Mouse (Mus musculus): Measurements from ENCODE around the gene Tinf2.
A peak's percentile ranks its signal among the peaks of the same experiment; 100 is the strongest.

The Tinf2 gene

DNA sequence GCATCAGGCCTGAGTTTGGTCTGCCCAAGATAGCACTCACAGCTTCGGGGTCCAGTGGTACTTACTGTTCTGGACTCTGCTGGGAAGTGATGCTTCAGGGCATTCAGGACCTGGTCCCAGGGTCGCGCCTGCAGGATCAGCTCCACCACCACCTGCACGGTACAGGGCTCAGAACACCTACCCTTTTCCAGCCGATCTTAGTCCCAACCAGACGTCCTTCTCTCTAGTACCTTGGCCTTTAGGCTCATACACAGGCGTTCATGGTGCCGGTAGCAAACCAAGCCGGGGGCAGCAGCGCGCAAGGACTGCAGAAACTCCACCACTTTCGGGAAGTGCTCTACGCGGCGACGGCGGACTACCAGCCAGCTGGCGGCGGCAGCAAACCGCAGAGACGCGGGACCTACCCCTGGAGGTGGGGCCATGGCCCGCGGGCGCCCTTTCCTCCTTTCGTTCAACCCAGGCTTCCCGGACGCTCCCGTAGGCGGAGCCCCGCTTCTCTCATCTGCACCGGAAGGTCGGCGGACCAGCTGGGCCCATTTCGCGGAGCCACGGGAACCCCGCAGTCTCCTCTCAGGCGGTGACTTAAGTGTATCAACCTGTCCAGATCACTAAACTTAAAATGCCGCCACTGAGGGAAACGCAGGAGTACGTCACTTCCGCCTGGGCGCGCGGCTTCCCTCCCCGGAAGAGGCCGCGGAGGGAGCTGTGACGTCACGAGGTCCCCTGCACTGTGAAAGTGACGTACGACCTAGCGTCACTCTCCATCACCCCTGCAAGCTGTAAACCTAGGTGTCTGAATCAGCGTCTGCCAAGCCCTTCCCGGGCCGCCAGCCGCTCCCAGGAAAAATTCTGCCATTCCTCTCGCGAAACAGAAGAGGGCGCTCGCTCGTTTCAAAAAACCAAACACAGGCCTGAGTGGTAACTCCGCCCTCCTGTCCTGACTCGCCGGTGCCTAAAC lies at the start of gene Tinf2:
Gene Tinf2, minus strand, starts transcription at position 661 of the 958 bp plus-strand sequence.
- peak; percentile 93 for DNase-seq (ENCODE audit: low spot score)

GRCm38 (mm10) chr14:55730531-55731032 lies 49.0 kb upstream of the Tinf2 start:
- no peak for DNase-seq (ENCODE audit: low spot score)

- DNase-seq (ENCODE audit: low spot score), result no peak
Observed at GRCm38 (mm10) chr14:55730116-55730515, 48.5 kb upstream of the Tinf2 start.

- no peak for DNase-seq (ENCODE audit: low spot score)
Observed at GRCm38 (mm10) chr14:55727889-55728685, 46.5 kb upstream of the Tinf2 start.

GRCm38 (mm10) chr14:55726261-55726660 lies 44.6 kb upstream of the Tinf2 start:
- DNase-seq (ENCODE audit: low spot score), result no peak

DNA sequence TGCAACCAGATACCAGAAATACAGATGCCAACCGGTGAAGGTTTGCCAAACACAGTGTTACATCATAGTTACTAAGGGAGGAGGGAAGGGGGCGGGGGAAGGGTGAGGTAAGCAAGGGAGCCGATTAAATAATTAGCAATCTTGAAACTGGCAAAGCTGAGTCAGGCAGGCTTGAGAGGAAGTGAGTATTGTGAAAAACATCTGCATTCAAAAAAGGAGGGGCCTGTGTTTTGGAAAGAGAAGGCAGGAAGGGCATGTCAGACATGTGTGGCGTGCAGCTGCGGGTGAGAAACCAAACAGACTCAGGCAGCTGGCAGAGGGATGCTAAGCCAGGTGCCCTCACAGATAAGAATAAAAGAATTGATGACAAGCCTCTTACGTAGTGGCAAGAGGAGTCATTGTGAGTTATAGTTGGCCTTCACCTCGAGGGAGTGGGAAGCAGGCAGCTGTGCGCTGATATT lies 42.8 kb upstream of the Tinf2 start:
- peak; percentile 36 for DNase-seq (ENCODE audit: low spot score)

DNA sequence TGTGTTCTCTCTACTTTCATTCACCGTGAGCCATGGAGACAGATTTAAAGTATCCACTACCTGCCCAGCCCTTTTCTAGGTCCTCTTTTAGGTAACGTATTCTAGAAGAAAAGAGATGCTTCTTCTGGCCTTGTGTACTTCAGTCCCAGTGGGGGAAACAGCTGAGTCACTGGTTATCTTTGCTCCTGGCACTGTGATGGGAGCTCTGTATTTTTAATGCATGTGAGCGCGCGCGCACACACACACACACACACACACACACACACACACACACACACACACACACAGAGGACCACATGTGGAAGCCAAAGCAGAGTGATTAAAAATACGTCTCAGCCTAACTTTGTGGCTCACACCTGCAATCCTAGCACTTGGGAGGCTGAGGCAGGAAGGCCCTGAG lies 41.8 kb upstream of the Tinf2 start:
- DNase-seq (ENCODE audit: low spot score), result no peak

- no peak for DNase-seq (ENCODE audit: low spot score)
Observed at GRCm38 (mm10) chr14:55722438-55722945, 40.9 kb upstream of the Tinf2 start.

GRCm38 (mm10) chr14:55721700-55722437 lies 40.2 kb upstream of the Tinf2 start, which contains the start of gene Rabggta:
Gene Rabggta, minus strand, starts transcription at chr14:55722263.
- DNase-seq (ENCODE audit: low spot score), result peak; percentile 91

DNA sequence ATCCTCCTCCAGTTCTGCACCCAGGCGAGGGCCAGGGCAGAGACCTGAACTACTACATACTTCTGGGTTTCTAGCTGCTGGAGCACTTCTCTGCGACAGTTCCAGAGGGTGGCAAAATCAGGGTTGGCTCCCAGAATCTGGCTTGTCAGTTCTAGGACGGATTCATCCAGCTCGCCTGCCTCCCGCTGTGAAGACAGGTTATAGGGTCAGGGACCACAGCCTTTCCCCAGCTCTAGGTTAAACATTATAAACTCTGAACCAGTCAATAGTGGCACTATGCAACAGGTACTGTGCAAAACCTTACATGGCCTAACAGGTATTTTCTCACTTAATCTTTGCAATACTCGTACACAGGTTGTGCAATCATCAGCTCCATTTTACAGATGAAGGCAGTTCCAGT lies 39.5 kb upstream of the Tinf2 start:
- DNase-seq (ENCODE audit: low spot score), result no peak

DNA sequence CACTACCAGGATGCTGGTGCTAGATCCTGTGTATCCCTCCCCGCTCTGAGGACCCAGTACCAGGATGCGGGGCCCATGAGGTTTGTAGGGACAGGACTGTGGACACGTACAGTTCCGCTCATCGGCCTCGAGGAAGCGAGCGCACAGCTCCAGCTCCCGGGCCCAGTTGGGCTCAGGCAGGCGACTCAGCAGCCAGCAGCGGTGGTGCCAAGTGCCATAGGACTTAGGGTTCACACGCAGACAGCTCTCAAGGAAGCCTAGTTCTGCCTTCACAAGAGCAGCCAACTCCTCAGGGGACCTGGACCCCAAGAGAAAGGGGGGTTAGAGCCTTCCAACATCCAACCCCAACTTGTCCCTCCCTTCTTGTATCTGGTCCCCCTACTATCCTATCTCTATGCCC lies 39.0 kb upstream of the Tinf2 start:
- DNase-seq (ENCODE audit: low spot score), result no peak

DNA sequence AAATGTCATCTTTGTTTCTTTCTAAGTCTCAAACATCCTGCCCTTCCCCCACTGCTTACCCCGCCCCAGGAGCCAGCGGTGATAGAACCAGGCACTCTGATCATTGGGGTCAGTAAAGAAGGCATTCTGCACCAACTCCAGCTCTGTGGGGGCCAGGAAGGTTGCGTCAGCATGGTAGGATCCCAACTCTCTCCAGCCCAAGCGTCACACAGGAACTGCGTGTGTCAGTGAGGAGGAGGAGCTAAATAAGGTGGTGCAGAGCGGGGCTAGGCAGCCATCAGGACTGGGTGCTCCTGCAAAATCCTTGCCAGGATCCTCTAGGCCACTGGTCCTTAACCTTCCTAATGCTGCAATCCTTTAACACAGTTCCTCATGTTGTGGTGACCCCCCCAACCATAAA lies 38.1 kb upstream of the Tinf2 start:
- no peak for DNase-seq (ENCODE audit: low spot score)

GRCm38 (mm10) chr14:55716884-55717283 lies 35.3 kb upstream of the Tinf2 start:
- DNase-seq (ENCODE audit: low spot score), result no peak

DNA sequence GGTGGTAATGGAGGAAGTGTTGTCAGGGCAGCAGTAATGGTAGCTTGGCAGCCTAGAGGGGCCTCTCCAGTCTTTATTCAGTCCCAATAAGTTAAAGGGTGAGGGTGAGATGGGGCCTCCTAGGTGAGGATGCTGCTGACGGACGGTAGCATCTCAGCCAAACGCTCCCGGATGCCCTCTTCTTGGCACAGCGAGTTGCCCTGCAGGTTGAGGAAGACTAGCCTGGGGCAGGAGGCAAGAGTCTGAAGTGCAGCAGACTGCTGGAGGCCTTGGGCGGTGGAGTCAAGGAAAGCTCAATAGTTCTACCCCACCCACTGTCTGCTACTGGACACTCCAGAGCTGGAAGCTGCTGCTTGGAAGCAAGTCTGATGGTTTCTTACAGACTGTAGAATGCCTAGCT lies 34.7 kb upstream of the Tinf2 start:
- no peak for DNase-seq (ENCODE audit: low spot score)

GRCm38 (mm10) chr14:55714893-55715292 lies 33.3 kb upstream of the Tinf2 start:
- DNase-seq (ENCODE audit: low spot score), result no peak

- DNase-seq (ENCODE audit: low spot score), result no peak
Observed at GRCm38 (mm10) chr14:55713729-55714122, 32.1 kb upstream of the Tinf2 start, which contains the start of gene Tgm1. Gene Tgm1, minus strand, starts transcription at chr14:55713926.

DNA sequence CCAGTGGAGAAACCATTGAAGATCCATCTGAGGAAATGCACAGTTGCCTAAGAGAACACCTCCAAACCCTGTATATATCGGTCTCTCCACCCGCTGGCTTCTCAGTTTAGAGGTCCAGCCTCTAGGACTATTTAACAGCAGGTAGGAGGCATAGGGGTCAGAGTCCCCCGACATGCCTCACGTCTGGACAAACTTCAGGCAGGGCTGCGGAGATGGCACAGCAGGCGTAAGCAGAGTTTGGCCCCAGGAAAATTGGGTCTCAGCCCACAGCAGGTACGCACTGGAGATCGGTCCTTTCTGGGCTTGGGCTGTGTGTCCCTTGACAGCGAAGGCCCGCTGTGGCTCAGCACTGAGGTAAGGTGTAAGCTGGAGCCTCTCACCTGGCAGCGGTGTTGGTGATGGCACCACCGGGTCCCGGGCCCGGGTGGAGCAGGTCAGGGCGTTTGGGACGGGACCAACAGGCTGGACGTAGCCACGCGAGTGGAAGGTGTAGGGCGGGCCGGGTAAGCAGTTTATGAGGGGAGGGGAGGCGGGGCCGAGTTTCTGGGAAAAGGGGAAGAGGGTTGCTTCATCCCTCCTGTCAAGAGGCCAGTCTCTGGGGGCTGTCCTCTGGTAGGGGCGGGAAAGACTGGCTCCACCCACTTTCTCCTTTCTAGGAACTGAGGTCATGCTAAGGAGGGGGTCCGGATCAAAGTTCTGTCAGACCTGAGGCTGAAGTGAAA lies 31.5 kb upstream of the Tinf2 start:
- no peak for DNase-seq (ENCODE audit: low spot score)

DNA sequence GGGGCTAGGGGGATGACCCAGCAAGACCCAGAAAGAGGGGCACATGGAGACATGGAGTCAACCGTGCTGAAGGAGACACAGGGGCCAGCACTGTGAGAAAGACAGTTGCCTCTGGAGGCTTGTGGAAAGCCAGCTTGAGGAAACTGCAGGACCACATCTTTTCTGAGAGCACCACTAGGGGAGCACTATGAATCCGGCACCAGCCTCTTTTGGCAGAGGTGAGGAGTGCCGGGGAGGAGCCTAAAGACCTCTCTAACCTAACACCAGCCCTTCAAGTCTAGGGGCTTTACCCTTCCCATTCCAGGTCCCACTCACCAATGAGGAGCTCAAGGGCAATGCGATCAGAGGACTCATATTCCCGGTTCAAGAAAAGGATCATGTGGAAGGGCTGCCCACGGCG lies 30.2 kb upstream of the Tinf2 start:
- DNase-seq (ENCODE audit: low spot score), result no peak

GRCm38 (mm10) chr14:55709509-55709908 lies 27.9 kb upstream of the Tinf2 start:
- DNase-seq (ENCODE audit: low spot score), result no peak

- DNase-seq (ENCODE audit: low spot score), result no peak
Observed at GRCm38 (mm10) chr14:55707397-55707796, 25.8 kb upstream of the Tinf2 start.

DNA sequence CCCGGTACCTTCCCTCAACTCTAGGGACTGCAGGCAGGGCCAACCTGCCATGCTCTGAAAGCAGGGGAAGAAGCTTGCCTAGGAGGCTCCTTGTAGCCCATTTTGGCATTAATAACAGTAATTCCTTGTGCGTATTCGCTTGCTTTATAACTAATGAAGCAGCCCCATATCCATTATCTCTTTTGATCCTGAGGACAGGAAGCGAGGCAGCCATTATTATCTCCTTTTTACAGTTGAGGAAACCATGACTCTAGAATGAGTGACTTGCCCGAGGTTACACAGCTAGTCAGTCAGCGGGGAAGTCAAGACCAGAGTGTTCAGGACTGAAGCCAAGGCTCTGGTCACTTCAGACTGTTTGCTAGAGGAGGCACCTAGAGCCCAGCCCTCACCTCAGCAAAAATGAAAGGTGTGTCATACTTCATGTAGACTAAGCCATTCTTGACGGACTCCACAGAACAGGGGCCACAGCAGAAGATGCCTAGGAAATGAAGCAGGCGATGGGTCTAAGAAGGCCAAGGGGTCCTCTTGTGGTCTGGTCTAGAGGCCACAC lies 24.5 kb upstream of the Tinf2 start:
- DNase-seq (ENCODE audit: low spot score), result no peak

Data from spleen, adult 12 weeks (tissue).